Mouse (Mus musculus): ENCODE results near the gene Vwa7. TPM values are rescaled to one million over a fixed set of nuclear protein-coding genes. Genes with fewer than 3 reads are reported as not detected.
"Not testable (repeated sequence)": the region's sequence is repeated elsewhere in the genome, so short reads cannot be mapped to it uniquely, and the experiment has no call there.

Vwa7 gene
- 0.09 and 0.13 TPM in 2 replicates for polyA plus RNA-seq (2015; fragmentation: Nextera tagmentation; extraction: Ambion mirVana)

GRCm38 (mm10) chr17:35016376-35016775 lies at the start of gene Vwa7:
Vwa7 (plus strand) TSS chr17:35016579.
- Histone ChIP-seq H3K27ac (ENCODE audit: low read length) (no peak within 1 kb of the TSS), H3K9me3 (replicated peaks; ENCODE audit: control insufficient read depth, low read length) (no peaks in the 10 kb centered on the region), H3K4me2 (ENCODE audit: low read depth, low read length) (no peak within 1 kb of the TSS), H3K4me1 (ENCODE audit: control insufficient read depth, low read depth, low read length) (peaks cover 10% of the 10 kb centered on the region), H3K9ac (ENCODE audit: low read depth, low read length) (no peak within 1 kb of the TSS), H3K4me3 (ENCODE audit: low read depth, low read length) (no peak within 1 kb of the TSS), H3K36me3 (ENCODE audit: control insufficient read depth, insufficient read depth) (peaks cover 48% of the 10 kb centered on the region), H3K27me3 (ENCODE audit: control insufficient read depth, insufficient read depth, low read depth, low read length) (no peaks in the 10 kb centered on the region)
- ATAC-seq (ENCODE audit: low read depth): no peak
- 82% methylated on average over 12 of the region's 12 CpGs for WGBS (ENCODE audit: insufficient replicate concordance)

GRCm38 (mm10) chr17:34969822-34970221 lies 46.6 kb upstream of the Vwa7 start, which contains the start of gene Gm20481:
Gm20481 (plus strand) TSS chr17:34969912.
- not testable (repeated sequence) for H3K9ac ChIP-seq (ENCODE audit: low read depth, low read length); H3K27ac ChIP-seq (ENCODE audit: low read length); ATAC-seq (ENCODE audit: low read depth); H3K36me3 ChIP-seq (ENCODE audit: control insufficient read depth, insufficient read depth); H3K4me2 ChIP-seq (ENCODE audit: low read depth, low read length); H3K4me3 ChIP-seq (ENCODE audit: low read depth, low read length); H3K9me3 ChIP-seq (replicated peaks; ENCODE audit: control insufficient read depth, low read length); H3K4me1 ChIP-seq (ENCODE audit: control insufficient read depth, low read depth, low read length)
- H3K27me3 ChIP-seq (ENCODE audit: control insufficient read depth, insufficient read depth, low read depth, low read length): peaks cover 51% of the 10 kb centered on the region
- WGBS (ENCODE audit: insufficient replicate concordance): 58% methylated on average over 6 of the region's 11 CpGs

GRCm38 (mm10) chr17:34970850-34971249 lies 45.5 kb upstream of the Vwa7 start:
- H3K9ac ChIP-seq (ENCODE audit: low read depth, low read length); H3K4me1 ChIP-seq (ENCODE audit: control insufficient read depth, low read depth, low read length); H3K4me2 ChIP-seq (ENCODE audit: low read depth, low read length); H3K9me3 ChIP-seq (replicated peaks; ENCODE audit: control insufficient read depth, low read length); H3K4me3 ChIP-seq (ENCODE audit: low read depth, low read length); H3K36me3 ChIP-seq (ENCODE audit: control insufficient read depth, insufficient read depth); ATAC-seq (ENCODE audit: low read depth); H3K27ac ChIP-seq (ENCODE audit: low read length): not testable (repeated sequence)
- WGBS (ENCODE audit: insufficient replicate concordance): 39% methylated on average over 19 of the region's 37 CpGs
- peaks cover 51% of the 10 kb centered on the region for H3K27me3 ChIP-seq (ENCODE audit: control insufficient read depth, insufficient read depth, low read depth, low read length)

- H3K9me3 ChIP-seq (replicated peaks; ENCODE audit: control insufficient read depth, low read length); H3K4me1 ChIP-seq (ENCODE audit: control insufficient read depth, low read depth, low read length); H3K27ac ChIP-seq (ENCODE audit: low read length); H3K36me3 ChIP-seq (ENCODE audit: control insufficient read depth, insufficient read depth); H3K9ac ChIP-seq (ENCODE audit: low read depth, low read length): not testable (repeated sequence)
- peak overlapping the region; percentile 63 for H3K4me2 ChIP-seq (ENCODE audit: low read depth, low read length)
- peaks cover 51% of the 10 kb centered on the region for H3K27me3 ChIP-seq (ENCODE audit: control insufficient read depth, insufficient read depth, low read depth, low read length)
- WGBS (ENCODE audit: insufficient replicate concordance): 4% methylated on average over 18 of the region's 43 CpGs
- peak overlapping the region; percentile 36; the same call in 1 of the 2 replicates for H3K4me3 ChIP-seq (ENCODE audit: low read depth, low read length)
- ATAC-seq (ENCODE audit: low read depth): peak; percentile 10
These were observed 44.7 kb upstream of the Vwa7 start for GRCm38 (mm10) chr17:34971694-34972068.

GRCm38 (mm10) chr17:34972069-34972749 lies 44.2 kb upstream of the Vwa7 start, which contains the start of the genes Hspa1a and Hspa1l:
Hspa1a (minus strand) TSS chr17:34972156.
Hspa1l (plus strand) TSS chr17:34972703.
- H3K9me3 ChIP-seq (replicated peaks; ENCODE audit: control insufficient read depth, low read length); H3K4me1 ChIP-seq (ENCODE audit: control insufficient read depth, low read depth, low read length); H3K27ac ChIP-seq (ENCODE audit: low read length); H3K36me3 ChIP-seq (ENCODE audit: control insufficient read depth, insufficient read depth): not testable (repeated sequence)
- peak within 1 kb of the TSS; percentile 46 for H3K4me3 ChIP-seq (ENCODE audit: low read depth, low read length)
- peak; percentile 93 for ATAC-seq (ENCODE audit: low read depth)
- 2% methylated on average over 29 of the region's 33 CpGs for WGBS (ENCODE audit: insufficient replicate concordance)
- peaks cover 51% of the 10 kb centered on the region for H3K27me3 ChIP-seq (ENCODE audit: control insufficient read depth, insufficient read depth, low read depth, low read length)
- H3K4me2 ChIP-seq (ENCODE audit: low read depth, low read length): peak within 1 kb of the TSS; percentile 63
- H3K9ac ChIP-seq (ENCODE audit: low read depth, low read length): 0 out of 2 replicates have a peak within 1 kb of the TSS, but pooled peaks have one; percentile 28

- 64% methylated on average over 3 of the region's 3 CpGs for WGBS (ENCODE audit: insufficient replicate concordance)
- Histone ChIP-seq H3K36me3 (ENCODE audit: control insufficient read depth, insufficient read depth) (no peaks in the 10 kb centered on the region), H3K4me1 (ENCODE audit: control insufficient read depth, low read depth, low read length) (peaks cover 13% of the 10 kb centered on the region), H3K9ac (ENCODE audit: low read depth, low read length) (no peak overlapping the region), H3K4me3 (ENCODE audit: low read depth, low read length) (no peak overlapping the region), H3K27ac (ENCODE audit: low read length) (no peak overlapping the region), H3K27me3 (ENCODE audit: control insufficient read depth, insufficient read depth, low read depth, low read length) (peaks cover 22% of the 10 kb centered on the region), H3K9me3 (replicated peaks; ENCODE audit: control insufficient read depth, low read length) (no peaks in the 10 kb centered on the region), H3K4me2 (ENCODE audit: low read depth, low read length) (no peak overlapping the region)
- ATAC-seq (ENCODE audit: low read depth): no peak
These were observed 40.5 kb upstream of the Vwa7 start for GRCm38 (mm10) chr17:34975581-34976492.

GRCm38 (mm10) chr17:34977000-34977399 lies 39.4 kb upstream of the Vwa7 start:
- Histone ChIP-seq H3K4me3 (ENCODE audit: low read depth, low read length) (no peak overlapping the region), H3K4me2 (ENCODE audit: low read depth, low read length) (no peak overlapping the region), H3K9me3 (replicated peaks; ENCODE audit: control insufficient read depth, low read length) (no peaks in the 10 kb centered on the region), H3K4me1 (ENCODE audit: control insufficient read depth, low read depth, low read length) (peaks cover 15% of the 10 kb centered on the region), H3K9ac (ENCODE audit: low read depth, low read length) (no peak overlapping the region), H3K36me3 (ENCODE audit: control insufficient read depth, insufficient read depth) (no peaks in the 10 kb centered on the region), H3K27ac (ENCODE audit: low read length) (no peak overlapping the region), H3K27me3 (ENCODE audit: control insufficient read depth, insufficient read depth, low read depth, low read length) (peaks cover 19% of the 10 kb centered on the region)
- no peak for ATAC-seq (ENCODE audit: low read depth)
- WGBS (ENCODE audit: insufficient replicate concordance): 85% methylated on average over 20 of the region's 20 CpGs

GRCm38 (mm10) chr17:34978239-34978638 lies 38.1 kb upstream of the Vwa7 start:
- no peak overlapping the region for H3K4me3 ChIP-seq (ENCODE audit: low read depth, low read length)
- H3K36me3 ChIP-seq (ENCODE audit: control insufficient read depth, insufficient read depth): no peaks in the 10 kb centered on the region
- H3K27ac ChIP-seq (ENCODE audit: low read length): no peak overlapping the region
- no peaks in the 10 kb centered on the region for H3K9me3 ChIP-seq (replicated peaks; ENCODE audit: control insufficient read depth, low read length)
- no peak overlapping the region for H3K4me2 ChIP-seq (ENCODE audit: low read depth, low read length)
- peaks cover 16% of the 10 kb centered on the region for H3K4me1 ChIP-seq (ENCODE audit: control insufficient read depth, low read depth, low read length)
- ATAC-seq (ENCODE audit: low read depth): no peak
- WGBS (ENCODE audit: insufficient replicate concordance): 84% methylated on average over 27 of the region's 27 CpGs
- no peak overlapping the region for H3K9ac ChIP-seq (ENCODE audit: low read depth, low read length)
- peaks cover 8% of the 10 kb centered on the region for H3K27me3 ChIP-seq (ENCODE audit: control insufficient read depth, insufficient read depth, low read depth, low read length)

GRCm38 (mm10) chr17:34979631-34980030 lies 36.7 kb upstream of the Vwa7 start:
- Histone ChIP-seq H3K9me3 (replicated peaks; ENCODE audit: control insufficient read depth, low read length) (no peaks in the 10 kb centered on the region), H3K27ac (ENCODE audit: low read length) (peak overlapping the region; percentile 8; the same call in 1 of the 2 replicates), H3K36me3 (ENCODE audit: control insufficient read depth, insufficient read depth) (no peaks in the 10 kb centered on the region), H3K4me3 (ENCODE audit: low read depth, low read length) (no peak overlapping the region), H3K4me1 (ENCODE audit: control insufficient read depth, low read depth, low read length) (peaks cover 24% of the 10 kb centered on the region), H3K27me3 (ENCODE audit: control insufficient read depth, insufficient read depth, low read depth, low read length) (no peaks in the 10 kb centered on the region), H3K4me2 (ENCODE audit: low read depth, low read length) (no peak overlapping the region), H3K9ac (ENCODE audit: low read depth, low read length) (no peak overlapping the region)
- ATAC-seq (ENCODE audit: low read depth): no peak
- 72% methylated on average over 4 of the region's 4 CpGs for WGBS (ENCODE audit: insufficient replicate concordance)
